Mouse (Mus musculus) spleen, postnatal 36 days (tissue): ENCODE results near the gene Esam.

Experiments used
- DNase-seq, 2 experiments: peaks; one replicate each; pipeline ENCODE4 v3.0.0; 2022; ENCODE audit warnings: low spot score in 2 of 2, mixed read lengths in 1 of 2

Gene Esam

GRCm38 (mm10) chr9:37554279-37554678 lies 26.4 kb downstream of the Esam start:
- DNase-seq: no peak

DNA sequence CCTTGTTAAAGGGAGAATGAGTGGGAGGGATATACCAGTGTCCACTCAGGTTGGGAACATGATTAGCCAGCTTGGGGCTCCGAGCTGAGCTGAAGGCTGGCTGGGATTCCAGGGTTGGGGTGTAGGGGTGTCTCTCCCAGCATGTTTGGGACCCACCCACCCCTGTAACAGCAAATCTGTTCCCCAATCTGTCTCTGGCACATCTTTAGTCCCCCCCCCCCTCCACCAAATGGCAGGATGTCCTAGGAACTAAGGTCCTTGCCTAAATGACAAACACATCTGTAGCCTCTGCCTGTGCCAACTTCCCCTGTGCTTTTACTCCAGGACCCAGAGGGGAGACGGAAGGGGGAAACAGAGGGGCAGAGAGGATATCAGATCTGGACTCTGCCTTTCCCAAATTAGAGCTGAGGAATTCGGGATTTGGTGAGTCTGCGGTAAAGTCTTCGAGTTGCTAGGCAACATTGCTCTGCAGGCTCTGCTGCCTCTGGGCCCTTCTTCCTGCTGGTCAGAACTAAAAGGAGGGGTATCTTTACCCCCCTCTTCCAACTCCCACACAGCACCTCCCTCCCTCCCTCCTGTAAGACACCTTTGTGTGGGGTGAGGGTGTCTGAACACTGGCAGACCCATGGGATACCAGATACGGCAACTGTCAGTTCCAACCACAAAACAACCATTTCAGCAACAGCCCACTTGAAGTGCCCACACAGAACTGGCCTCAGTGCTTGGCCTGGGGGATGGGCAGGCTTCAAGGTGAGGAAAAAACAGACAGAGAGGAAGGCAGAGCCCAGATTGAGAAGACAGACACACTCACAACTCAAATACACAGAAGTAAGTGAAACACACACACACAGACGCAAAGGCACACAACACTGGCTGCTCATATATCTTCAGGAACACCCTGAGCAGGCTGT lies 27.2 kb downstream of the Esam start, which contains the start of gene Siae:
TSS of gene Siae (plus strand) at position 861 of the 911 bp plus-strand sequence.
- DNase-seq: no peak

- DNase-seq: no peak
Observed at GRCm38 (mm10) chr9:37556366-37556765, 28.5 kb downstream of the Esam start.

DNA sequence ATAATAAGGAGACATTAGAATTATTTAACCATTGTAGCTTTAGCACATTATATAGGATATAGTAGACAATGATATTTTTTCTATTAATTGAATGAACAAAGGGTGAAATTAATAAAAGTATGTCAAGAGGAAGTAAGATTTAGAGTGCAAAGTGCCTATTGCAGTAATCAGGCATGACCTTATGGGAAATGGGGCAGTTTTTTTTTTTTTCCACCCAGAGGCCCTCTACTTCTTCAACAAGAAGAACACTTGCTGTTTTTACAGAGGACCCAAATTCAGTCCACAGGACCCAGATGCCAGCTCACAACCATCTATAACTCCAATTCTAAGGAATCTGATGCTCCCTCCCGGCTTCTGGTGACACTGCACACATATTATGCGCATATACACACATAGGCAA lies 32.7 kb downstream of the Esam start:
- DNase-seq: no peak

GRCm38 (mm10) chr9:37563805-37564204 lies 35.9 kb downstream of the Esam start:
- no peak for DNase-seq

- no peak for DNase-seq
Observed at GRCm38 (mm10) chr9:37567019-37567418, 39.1 kb downstream of the Esam start.

DNA sequence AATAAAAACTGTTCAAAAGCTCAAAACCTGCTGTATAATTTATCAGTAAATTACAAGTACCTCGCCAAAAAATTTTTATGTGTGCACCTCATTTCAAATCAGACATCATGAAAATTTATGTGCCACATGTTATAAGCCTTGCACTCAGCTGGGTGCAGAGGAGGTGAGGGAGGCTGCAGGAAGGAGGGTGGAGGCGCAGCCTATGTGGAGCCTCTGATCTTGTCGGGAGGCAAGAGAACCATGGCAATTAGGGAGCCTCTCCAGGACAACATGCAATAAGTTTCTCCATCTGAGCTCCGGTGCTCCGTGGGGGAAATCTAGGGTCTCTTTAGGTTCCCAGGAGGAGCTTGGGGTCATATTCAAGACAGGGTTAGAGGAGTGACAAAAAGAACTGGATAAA lies 39.6 kb downstream of the Esam start:
- DNase-seq: no peak

DNA sequence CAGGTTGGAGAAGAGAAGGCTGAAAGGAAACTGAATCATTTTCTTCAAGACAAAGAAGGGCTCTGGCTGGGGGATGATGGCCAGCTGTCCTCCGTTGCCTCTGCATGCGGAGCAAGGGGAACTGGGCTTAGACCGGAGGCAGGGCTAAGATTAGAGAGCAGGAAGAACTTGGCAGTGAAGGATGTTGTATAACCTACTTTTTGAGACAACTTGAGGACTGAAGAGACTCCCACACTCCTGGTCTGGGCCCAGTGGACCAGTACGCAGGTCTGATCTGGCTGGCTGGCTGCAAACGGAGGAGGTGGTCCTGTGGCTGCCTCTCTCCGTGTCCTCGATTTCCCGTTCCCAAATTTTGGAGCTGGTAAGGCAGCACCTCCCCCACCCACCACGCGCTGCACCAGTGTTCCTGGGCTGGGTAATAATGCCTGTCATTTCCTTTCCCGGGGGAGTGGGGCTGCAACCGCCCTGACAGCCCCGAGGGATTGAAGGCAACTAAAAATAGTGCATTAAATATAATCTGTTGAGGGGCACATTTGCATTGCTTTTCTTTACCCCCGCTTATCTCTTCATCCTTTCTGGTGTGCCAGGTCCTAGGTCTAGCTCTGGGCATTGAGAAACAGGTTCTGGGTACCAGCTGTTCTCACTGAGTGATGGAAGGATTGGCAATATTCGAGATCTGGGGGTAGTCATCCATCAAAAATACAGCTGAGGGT lies 40.2 kb downstream of the Esam start:
- peak in 1 of 2 experiments; percentile 39 for DNase-seq

DNA sequence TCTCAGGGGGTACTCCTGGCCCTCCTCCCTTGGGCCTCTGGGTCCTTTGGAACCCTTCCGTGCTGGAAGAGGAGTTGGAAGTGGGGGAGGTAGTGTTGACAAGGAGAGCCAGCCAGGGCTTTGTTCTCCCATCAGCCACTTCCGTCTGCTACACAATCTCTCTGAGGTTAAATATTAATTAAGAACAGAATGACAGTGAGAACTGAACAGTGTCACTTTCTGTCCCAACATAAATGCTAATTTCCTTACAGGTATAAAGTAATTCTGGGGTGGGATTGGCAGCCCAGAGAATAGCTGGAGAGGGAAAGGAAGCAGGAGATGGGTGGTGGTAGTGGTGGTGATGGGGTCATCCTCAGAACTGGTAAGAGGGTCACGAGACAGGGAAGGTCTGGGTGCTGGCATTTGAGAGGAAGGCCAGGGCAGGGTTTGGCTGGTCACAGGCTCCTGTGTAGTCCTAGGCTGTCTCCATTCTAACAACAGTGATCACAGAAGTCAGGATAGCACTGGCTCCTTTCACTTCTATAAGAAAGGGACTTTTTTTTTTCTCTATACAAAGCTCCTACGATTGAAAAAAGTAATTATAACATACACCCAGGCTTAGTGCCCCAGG lies 40.8 kb downstream of the Esam start:
- no peak for DNase-seq

DNA sequence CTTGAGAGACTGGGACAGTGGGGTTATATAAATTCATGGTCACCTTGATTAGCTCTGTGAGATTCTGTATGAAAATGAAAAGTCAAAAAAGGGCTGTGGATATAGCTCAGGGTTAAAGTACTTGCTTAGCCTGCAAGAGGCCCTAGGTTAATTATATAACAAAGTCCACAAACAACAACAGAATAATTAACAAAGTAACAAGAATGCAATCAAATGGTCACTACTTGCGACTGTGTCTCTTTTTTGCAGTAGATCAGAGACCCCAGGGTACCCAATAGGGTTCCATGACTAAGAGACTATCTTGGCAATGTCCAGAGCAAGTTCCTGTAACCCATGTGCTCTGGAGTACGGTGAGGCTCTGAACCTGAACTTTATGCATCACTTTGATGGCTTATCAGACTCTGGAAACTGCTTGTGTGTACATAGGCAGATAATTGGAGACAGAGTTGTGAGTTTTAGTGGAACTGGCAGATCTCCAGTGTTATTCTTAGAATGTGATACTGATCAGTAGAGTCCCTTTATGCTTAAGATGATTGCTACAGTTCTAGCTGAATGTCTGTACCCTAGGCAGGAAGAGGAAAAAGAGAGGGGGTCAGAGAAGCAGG lies 41.5 kb downstream of the Esam start:
- no peak for DNase-seq

GRCm38 (mm10) chr9:37572204-37572876 lies 44.5 kb downstream of the Esam start:
- no peak for DNase-seq

- peak; percentile 67 to 73 for DNase-seq
Observed at GRCm38 (mm10) chr9:37576436-37576930, 48.6 kb downstream of the Esam start.

GRCm38 (mm10) chr9:37583594-37583993 lies 55.7 kb downstream of the Esam start:
- peak; percentile 29 to 40 for DNase-seq

DNA sequence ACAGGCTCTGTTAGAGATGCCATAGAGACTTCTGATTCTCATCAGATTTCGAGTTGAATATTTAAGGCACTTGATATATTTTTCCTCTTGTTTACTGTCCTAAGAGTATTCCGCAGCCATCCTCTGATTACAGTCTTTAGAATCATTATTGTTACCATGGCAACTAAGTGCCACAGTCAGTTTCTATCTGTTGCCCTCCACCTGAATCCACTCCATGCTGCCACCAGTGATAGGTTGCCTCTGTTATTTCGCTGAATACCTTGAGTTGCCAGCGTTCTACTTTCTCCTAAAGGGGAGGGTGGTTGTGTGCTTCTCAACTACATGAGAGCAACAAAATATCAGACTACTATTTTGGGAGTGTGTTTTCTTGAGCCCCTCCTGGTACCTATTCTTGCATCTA lies 58.8 kb downstream of the Esam start:
- no peak for DNase-seq
